Mouse (Mus musculus) induced T-regulatory cell, adult 2 months (primary cell): ENCODE results near the gene Rabgap1l.

ENCODE experiments used
- DNase-seq: peaks from one replicate; pipeline ENCODE4 v3.0.0-alpha.2; 2012; ENCODE audit warnings: low read depth

The Rabgap1l gene

DNA sequence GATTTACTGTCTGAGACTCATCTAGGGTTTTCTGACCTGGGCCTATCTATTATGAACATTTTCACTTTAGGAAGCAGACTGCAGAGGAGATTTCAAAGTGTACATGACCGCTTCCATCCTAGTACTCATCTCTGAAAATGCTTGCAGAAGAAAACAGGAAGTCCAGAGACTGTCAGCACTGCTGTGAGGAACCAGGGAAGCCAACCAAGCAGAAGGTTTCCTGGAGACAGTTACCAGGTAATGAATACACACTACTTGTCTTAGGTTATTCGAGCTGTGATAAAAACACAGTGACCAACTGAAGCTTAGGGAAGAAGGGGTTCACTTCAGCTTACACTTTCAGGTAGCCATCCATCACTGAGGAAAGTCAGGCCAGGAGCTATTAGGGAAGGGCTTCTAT, 547.1 kb downstream of the Rabgap1l start:
- DNase-seq: peak; percentile 58

GRCm38 (mm10) chr1:160244689-160245088, 548.3 kb downstream of the Rabgap1l start:
- peak; percentile 63 for DNase-seq

GRCm38 (mm10) chr1:160240091-160240490, 552.9 kb downstream of the Rabgap1l start:
- DNase-seq: no peak

DNA sequence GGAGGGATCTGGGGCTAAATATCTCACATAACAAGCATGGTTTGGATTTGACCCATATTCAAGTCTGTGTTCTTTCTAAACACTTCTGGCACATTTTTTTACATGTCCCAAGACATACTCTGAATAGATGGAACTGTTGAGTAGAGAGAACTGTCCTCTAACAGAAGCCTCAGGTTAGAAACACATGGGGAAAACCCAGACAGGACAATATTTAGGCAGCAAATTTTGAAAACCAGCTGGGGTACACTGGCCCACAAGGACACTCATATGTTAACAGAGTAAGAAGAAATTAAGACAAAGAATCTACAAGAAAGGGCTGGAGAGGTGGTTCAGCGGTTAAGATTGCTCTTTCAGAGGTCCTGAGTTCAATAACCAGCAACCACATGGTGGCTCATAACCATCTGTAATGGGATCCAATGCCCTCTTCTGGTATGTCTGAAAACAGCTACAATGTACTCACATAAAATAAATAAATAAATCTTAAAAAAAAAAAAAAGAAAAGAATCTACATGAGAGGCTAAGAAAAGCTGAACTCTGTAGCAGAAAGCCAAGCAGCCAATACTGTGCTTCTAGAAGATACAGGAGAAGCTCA, 554.1 kb downstream of the Rabgap1l start:
- no peak for DNase-seq

DNA sequence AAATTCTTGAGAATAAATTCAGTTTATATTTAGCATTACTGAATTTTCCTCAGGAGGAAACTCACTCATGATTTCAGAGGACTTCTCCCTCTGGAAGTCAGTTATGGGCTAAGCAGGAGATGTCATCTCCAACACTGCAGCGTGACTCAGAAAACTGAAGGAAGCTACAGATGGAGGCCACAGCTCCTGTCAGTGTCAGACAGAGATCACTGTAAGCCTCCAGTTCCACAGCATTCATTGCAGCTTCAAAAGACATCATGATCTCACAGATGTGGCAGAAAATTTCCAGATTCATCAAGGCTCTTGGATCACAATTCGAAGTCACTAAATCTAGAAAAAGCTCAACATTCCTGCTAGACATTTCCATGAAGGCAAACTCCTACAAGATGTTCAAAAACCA, 555.0 kb downstream of the Rabgap1l start:
- no peak for DNase-seq

- DNase-seq: peak; percentile 27
These were observed 559.1 kb downstream of the Rabgap1l start for GRCm38 (mm10) chr1:160233921-160234320.

DNA sequence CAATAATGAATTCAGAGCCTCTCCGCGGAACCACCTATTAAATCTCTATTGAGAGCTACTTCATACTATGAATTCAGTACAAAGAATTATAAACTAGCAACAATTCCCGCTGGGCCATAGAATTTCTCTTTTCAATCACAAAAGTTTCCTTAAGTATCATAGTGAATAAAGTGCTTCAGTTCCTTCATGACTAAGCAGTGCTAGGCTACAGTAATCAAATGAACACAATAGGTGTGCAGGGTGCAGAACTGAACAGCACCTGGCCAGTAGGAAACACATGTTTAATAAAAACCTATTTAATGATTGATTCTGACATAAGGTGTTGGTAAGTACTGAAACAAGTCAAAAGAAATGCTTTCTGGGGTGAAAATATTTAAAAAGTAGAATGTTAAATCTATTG, 560.9 kb downstream of the Rabgap1l start:
- DNase-seq: no peak

- peak; percentile 67 for DNase-seq
These were observed 562.0 kb downstream of the Rabgap1l start for GRCm38 (mm10) chr1:160231013-160231412.

DNA sequence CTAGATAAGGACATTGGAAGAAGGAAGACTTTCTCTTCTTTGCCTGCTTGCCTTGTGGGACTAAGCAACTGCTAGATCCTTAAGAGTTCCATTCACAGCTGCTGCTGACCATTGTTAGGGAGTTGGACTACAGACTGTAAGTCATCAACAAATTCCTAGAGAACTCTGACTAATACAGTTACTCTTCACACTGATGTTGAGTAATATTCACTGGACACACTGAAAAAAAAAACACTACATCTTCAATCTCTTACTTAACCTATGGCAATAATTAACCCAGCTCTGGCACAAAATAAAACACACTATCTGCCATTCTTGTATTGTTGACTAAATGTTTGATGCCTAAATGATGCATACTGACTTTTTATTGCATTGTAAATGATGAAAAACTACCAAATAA, 565.2 kb downstream of the Rabgap1l start:
- no peak for DNase-seq

GRCm38 (mm10) chr1:160227196-160227595, 565.8 kb downstream of the Rabgap1l start:
- DNase-seq: no peak

DNA sequence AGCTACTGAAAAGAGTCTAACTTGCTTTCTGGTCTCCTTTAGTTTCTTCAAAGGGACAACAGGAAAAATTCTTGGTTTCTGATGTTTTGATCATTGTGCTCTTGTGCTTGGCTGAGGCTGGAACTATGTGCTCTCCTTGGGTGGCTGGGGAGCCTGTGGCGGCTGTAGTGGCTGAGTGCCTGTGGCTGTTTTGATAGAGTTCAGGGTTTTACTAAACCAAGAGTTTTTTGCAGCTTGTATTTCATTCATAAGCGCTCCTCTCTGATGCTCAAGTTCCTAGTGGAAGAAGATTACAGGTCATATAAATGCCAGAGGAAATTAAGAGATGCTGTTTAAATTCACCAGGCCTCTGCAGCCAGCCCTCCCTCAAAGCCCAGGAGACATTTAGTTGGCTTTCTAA, 568.9 kb downstream of the Rabgap1l start:
- DNase-seq: no peak

GRCm38 (mm10) chr1:160217898-160218297, 575.1 kb downstream of the Rabgap1l start:
- DNase-seq: no peak

DNA sequence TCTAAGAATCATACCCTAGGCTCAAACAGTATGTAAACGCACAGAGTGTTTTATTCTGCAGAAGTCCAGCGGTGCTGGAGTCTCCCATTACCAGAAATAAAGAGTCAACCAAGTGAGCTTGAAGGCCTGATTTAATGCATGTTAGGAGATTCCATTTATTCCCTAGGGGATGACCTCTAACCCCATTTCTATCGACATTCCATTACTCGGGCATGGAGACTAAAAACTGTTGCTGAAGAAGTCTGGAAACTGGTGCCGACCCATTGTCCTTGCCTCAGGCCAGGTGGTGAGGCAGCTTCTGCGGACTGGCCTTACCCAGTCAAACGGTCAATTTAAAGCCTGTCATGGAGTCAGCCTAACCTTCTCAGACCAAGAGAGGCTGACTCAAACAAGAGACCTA, 578.8 kb downstream of the Rabgap1l start:
- DNase-seq: no peak

DNA sequence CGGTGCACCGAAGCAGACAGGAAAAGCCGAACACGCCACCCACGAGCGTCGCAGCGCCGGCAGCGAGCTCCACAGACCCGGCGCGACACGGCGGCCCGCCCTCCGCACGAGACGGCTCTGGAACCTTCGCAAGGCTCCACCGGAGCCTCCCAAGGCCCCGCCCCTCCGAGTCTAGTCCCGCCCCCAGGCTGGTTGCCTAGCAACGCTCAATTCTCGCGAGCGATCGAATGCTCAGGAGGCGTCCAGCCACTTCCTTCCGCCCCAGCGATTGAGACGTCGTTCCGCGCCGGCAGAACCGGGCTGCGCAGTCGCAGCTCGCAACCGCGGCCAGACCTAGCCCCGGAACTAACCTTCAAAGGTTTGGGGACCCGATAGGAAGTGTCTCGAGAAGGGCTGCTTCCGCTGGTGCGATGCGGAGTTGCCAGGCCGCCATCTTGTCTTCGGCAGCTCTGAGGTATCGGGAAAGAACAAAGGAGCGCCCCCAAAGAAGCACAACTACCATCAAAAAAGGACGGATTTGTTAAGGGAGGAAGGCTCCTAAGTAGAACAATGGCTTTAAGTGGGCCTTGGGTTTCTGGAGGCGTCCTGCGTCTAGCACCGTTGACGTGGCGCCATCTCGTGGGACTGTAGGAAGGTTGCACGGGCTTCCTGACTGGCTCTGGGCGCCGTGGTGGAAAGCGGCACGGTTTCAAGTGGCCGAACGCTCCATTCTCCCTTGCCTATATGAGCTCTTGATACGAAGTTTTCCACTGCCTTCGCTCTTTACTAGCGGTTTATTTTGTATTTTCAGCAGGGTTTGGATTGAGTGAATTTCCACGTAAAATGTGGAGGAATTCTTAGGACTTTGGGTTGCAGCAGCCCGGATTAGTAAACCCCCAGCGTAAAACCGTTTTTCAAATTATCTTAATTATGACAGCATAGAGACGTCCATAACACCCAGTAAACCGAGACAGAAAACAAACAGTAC, 580.0 kb downstream of the Rabgap1l start, which contains the start of gene Cacybp:
Gene Cacybp, minus strand, starts transcription at position 173 of the 967 bp plus-strand sequence.
- peak; percentile 99 for DNase-seq

DNA sequence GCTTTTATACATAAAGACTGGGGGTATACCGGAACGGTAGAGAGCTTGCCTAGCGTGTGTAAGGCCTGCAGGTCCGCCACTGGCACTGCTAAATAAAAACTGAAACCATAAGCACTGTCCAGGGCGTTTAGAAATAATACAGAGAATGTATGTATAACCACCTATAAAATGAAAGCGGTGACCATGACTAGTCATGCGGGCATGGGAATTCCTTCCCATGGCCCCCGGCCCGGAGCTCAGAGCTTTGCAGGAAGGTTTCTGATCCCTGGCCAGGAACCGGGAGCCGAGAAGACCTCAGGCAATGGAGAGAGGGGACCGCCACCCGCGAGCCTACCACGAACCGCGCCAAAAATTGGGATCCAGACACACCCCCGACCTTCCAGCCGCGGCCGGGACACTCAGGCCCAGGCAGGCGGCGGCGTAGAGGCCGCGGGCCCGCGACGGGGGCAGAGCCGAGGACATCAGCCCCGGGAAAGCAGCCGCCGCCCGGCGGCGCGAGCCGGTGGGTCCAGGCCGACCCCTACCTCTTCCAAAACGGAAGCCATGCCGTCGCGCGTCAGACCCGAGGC, 580.8 kb downstream of the Rabgap1l start:
- DNase-seq: peak; percentile 71

- no peak for DNase-seq
These were observed 581.4 kb downstream of the Rabgap1l start for GRCm38 (mm10) chr1:160211597-160212122.

- DNase-seq: no peak
These were observed 582.4 kb downstream of the Rabgap1l start for GRCm38 (mm10) chr1:160210566-160210965.

- no peak for DNase-seq
These were observed 583.2 kb downstream of the Rabgap1l start for GRCm38 (mm10) chr1:160209844-160210243.

GRCm38 (mm10) chr1:160205486-160205885, 587.5 kb downstream of the Rabgap1l start:
- no peak for DNase-seq

DNA sequence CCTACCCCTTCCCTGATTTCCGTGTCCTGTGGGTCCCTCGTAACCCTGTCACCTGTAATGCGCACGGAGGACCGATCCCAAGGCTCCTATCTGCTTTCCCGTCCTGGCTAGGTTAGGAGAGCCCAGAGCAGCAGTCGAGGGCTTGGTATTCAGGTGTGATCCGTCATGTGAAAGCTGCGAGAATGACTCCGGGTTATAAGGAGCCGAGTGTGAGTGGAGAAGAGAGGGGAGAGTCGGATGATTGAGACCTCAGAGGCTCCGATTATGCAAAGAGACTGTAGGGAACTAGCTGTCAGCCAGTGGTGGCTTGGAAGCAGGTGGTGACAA, 597.7 kb downstream of the Rabgap1l start:
- DNase-seq: no peak

- peak; percentile 100 for DNase-seq
These were observed 598.3 kb downstream of the Rabgap1l start, which contains the start of gene Mrps14 for GRCm38 (mm10) chr1:160194529-160195336. Gene Mrps14, plus strand, starts transcription at chr1:160195215.

- peak; percentile 46 for DNase-seq
These were observed 608.5 kb downstream of the Rabgap1l start for GRCm38 (mm10) chr1:160184506-160184905.
